Mouse (Mus musculus): ENCODE results near the gene Mlph.

- TF ChIP-seq CTCF (IDR thresholded peaks at IDR 0.05; ENCODE audit: extremely low read depth, insufficient read depth, insufficient read length, insufficient replicate concordance), result no peak
- no peak for TF ChIP-seq POLR2A (IDR thresholded peaks at IDR 0.05; ENCODE audit: low read depth, low read length)
Observed at GRCm38 (mm10) chr1:90927308-90927707, 12.4 kb downstream of the Mlph start.

Data from spleen, adult 2 months (tissue).